Mouse (Mus musculus) ES-E14 (cell line): ENCODE data around the gene Khk. TPM values are rescaled to one million over a fixed set of nuclear protein-coding genes. Genes with fewer than 3 reads are reported as not detected.

Experiments
- DNase-seq: peaks from one replicate; pipeline ENCODE4 v3.0.0-alpha.2; 2013; ENCODE audit warnings: low read depth, low spot score
- H3K27ac ChIP-seq: 2 replicates; pipeline ENCODE4 v1.5.1; 2012; ENCODE audit warnings: low read depth, mild to moderate bottlenecking, low read length, moderate library complexity, mixed read lengths; ENCODE audit not compliant: poor library complexity, insufficient read depth, severe bottlenecking
- H3K36me3 ChIP-seq: 2 replicates; pipeline ENCODE4 v1.6.1; 2012; ENCODE audit warnings: mild to moderate bottlenecking, low read length, moderate library complexity, mixed read lengths; ENCODE audit not compliant: control insufficient read depth, poor library complexity, insufficient read depth, severe bottlenecking
- H3K4me1 ChIP-seq, 2 experiments: fragments of 150-350 bp in 1 of 2; sonication (generic) in 1 of 2; 2 replicates each; pipeline ENCODE4 v1.6.1; 2012; ENCODE audit warnings: low read length in 2 of 2, mild to moderate bottlenecking in 1 of 2, mixed read lengths in 1 of 2; ENCODE audit not compliant: control insufficient read depth in 2 of 2, insufficient read depth in 2 of 2, poor library complexity in 1 of 2
- H3K4me3 ChIP-seq, 2 experiments: fragments of 150-350 bp in 1 of 2; sonication (generic) in 1 of 2; 2 replicates each; pipeline ENCODE4 v1.5.1; 2012; ENCODE audit warnings: low read length in 2 of 2, low read depth in 1 of 2, mild to moderate bottlenecking in 1 of 2, mixed read lengths in 1 of 2; ENCODE audit not compliant: insufficient read depth in 1 of 2, poor library complexity in 1 of 2, severe bottlenecking in 1 of 2
- H3K9ac ChIP-seq: 2 replicates; pipeline ENCODE4 v1.6.1; 2012; ENCODE audit warnings: low read depth, mild to moderate bottlenecking, low read length, mixed read lengths; ENCODE audit not compliant: poor library complexity, insufficient read depth, severe bottlenecking
- H3K9me3 ChIP-seq: fragments of 150-350 bp; sonication (generic); 2 replicates; pipeline ENCODE4 v1.6.1; 2012; ENCODE audit warnings: low read depth, mild to moderate bottlenecking, low read length; ENCODE audit not compliant: control insufficient read depth, insufficient read depth
- CHD2 ChIP-seq: IDR thresholded peaks from 2 replicates; pipeline ENCODE4 v1.6.1; 2014; ENCODE audit warnings: mild to moderate bottlenecking, low read depth, low read length, inconsistent platforms
- HCFC1 ChIP-seq: IDR thresholded peaks from 2 replicates; pipeline ENCODE4 v1.6.1; 2012; ENCODE audit warnings: low read length, inconsistent platforms, borderline replicate concordance; ENCODE audit not compliant: insufficient read depth
- MAFK ChIP-seq: IDR thresholded peaks from 2 replicates; pipeline ENCODE4 v1.6.1; 2014; ENCODE audit warnings: mild to moderate bottlenecking, low read depth, low read length, inconsistent platforms; ENCODE audit not compliant: insufficient read depth
- ZC3H11A ChIP-seq: IDR thresholded peaks from 2 replicates; pipeline ENCODE4 v1.6.1; 2012; ENCODE audit warnings: low read depth, mild to moderate bottlenecking, inconsistent platforms, low read length, borderline replicate concordance
- ZNF384 ChIP-seq: IDR thresholded peaks from 2 replicates; pipeline ENCODE4 v1.6.1; 2012; ENCODE audit warnings: low read depth, low read length, inconsistent platforms
- in situ Hi-C, 2 experiments: fragments of 600-800 bp; cut with MboI; formaldehyde crosslinking; loops; one replicate each; pipeline ENCODE4 v1.15.1; 2025; ENCODE audit warnings: low sequenced_read_pairs in 2 of 2, inconsistent platforms in 1 of 2; ENCODE audit not compliant: unreplicated experiment in 2 of 2
- total RNA-seq: library from RNA; depleted of rRNA; stranded (reverse); fragments of 300-350 nt; gene quantifications from 2 replicates; pipeline ENCODE4 v1.2.3, GENCODE M21; 2012

The Khk gene
- total RNA-seq, 1 experiment, result 14.9 TPM

DNA sequence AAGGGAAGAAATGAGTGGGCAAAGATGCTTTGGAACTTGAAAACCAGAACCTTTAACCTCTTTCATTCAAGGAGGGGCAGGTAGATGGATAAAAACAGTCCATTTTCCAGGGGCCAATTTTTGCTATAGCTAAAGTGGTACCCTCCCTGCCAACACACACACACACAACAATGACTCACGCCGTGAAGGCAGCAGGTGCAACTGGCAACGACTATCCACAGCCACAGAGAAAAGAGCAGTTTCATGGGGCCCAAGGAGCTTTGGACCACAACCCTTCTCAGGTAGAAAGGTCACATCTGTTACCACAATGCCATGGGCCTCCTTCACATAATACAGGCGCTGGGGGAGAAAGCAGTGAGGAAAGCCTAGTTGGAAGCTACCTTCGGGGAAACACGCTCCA lies 34.5 kb downstream of the Khk start:
- Histone ChIP-seq H3K4me1 (peaks cover 0 to 2% of the 10 kb centered on the region in 2 experiments; a peak in 1 of 4 replicates), H3K9me3 (no peaks in the 10 kb centered on the region), H3K9ac (no peak overlapping the region), H3K36me3 (peaks cover 39% of the 10 kb centered on the region), H3K4me3 (no peak overlapping the region), H3K27ac (no peak overlapping the region)
- TF ChIP-seq MAFK (no peak), HCFC1 (no peak), ZC3H11A (no peak), CHD2 (no peak), ZNF384 (no peak)
- no peak for DNase-seq
- in situ Hi-C loops, result no loop called here

DNA sequence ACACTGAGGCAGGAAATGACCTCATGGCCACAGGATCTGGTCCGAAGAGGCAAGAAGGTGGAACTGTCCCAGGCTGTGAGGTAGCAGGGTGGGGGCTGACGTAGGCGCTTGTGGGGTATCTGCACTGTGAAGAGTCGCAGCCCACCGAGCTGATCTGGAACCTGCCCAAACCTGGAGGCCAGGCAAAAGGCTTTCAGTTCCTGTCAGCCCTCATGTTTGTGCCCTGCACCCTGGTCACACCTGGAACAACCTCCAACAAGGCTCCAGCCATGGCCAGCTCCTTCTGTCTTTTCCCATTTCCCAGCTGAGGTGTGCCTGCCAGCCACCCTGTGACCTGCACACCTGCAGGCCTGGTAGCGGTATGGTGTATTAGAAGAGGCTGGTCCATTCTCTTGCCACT lies 36.7 kb downstream of the Khk start:
- peaks cover 34% of the 10 kb centered on the region for H3K36me3 ChIP-seq

DNA sequence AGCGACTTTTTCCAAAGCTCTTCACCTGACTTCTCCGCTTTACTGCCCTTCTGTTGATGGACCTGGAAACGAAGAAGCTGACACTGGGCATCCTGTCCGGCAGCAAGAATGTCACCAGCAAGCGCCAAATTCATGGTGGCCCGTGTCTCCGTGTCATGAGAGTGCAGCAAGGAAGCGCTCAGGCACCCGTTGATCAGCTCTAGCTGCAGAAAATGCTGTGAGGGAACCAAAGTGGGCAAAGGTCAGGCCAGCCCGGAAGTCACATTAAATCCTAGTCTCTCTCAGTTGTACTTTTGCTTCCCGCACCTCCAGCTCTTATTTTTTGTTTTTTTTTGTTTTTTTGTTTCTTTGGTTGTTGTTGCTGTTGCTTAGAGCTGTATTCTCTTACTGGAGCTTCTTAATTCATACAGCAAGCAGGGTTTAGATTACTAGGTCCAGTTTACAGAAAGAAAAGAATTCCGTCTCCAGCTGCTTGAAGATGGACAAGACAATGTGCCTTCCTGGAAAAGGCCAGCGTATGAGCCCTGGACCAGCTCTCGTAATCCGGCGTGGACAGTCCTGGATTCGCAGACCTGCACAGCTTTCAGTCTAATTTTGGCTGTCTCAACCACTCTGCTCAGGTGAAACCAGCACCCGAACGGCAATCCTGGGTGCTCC lies 38.1 kb downstream of the Khk start:
- DNase-seq, result no peak
- peak overlapping the region; percentile 84 to 88 for H3K4me3 ChIP-seq
- H3K9me3 ChIP-seq, result no peaks in the 10 kb centered on the region
- no peak overlapping the region for H3K27ac ChIP-seq
- H3K4me1 ChIP-seq, result no peaks in the 10 kb centered on the region
- TF ChIP-seq HCFC1 (no peak), MAFK (no peak), CHD2 (no peak), ZNF384 (no peak), ZC3H11A (no peak)
- in situ Hi-C loops, result no loop called here
- H3K36me3 ChIP-seq, result peaks cover 27% of the 10 kb centered on the region
- H3K9ac ChIP-seq, result peak overlapping the region; percentile 93

More for the DNA sequence above, 36.7 kb downstream of the Khk start:
- DNase-seq, result no peak
- Histone ChIP-seq H3K9ac (no peak overlapping the region), H3K4me3 (no peak overlapping the region), H3K9me3 (no peaks in the 10 kb centered on the region), H3K27ac (no peak overlapping the region), H3K4me1 (no peaks in the 10 kb centered on the region)
- no peak for TF ChIP-seq MAFK
- TF ChIP-seq CHD2, result no peak
- no peak for TF ChIP-seq ZNF384
- TF ChIP-seq ZC3H11A, result no peak
- no peak for TF ChIP-seq HCFC1
- in situ Hi-C loops, result no loop called here

DNA sequence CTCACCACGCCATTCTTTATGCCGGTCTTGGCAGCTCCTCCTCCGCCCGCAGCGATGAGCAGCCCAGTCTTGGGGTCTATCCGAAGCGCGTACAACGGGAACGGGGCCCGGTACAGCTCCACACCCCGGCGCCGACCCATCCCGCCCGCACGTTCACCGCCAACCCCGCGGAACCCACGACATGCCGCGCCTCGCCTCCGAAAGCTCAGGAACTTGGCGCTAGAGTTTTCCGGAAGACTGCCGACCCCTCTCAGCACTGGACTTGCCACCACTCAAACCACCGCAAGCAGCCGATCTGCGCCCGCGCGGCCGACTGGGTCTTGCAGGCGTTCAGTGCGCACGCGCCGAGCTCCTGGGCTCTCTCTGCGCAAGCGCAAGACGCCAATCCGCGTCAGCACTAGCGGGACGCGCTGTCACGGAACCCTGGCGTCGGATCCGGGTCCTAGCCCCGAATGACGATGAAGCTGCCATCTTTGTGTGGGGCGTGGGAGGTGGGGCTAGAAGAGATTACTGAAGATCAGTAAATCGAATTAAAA lies 38.8 kb downstream of the Khk start, which contains the start of gene Preb:
Preb (minus strand) TSS at position 396 of the 536 bp plus-strand sequence.
- Histone ChIP-seq H3K9ac (peak within 1 kb of the TSS; percentile 93), H3K4me3 (peak within 1 kb of the TSS; percentile 84 to 88), H3K9me3 (no peaks in the 10 kb centered on the region), H3K36me3 (peaks cover 20% of the 10 kb centered on the region), H3K4me1 (no peaks in the 10 kb centered on the region), H3K27ac (peak within 1 kb of the TSS; percentile 9; the same call in 1 of the 2 replicates)
- in situ Hi-C loops, result no loop called here
- peak; percentile 95 for DNase-seq
- TF ChIP-seq ZC3H11A, result no peak
- no peak for TF ChIP-seq ZNF384
- no peak for TF ChIP-seq CHD2
- peak; percentile 51; the same call in 1 of the 2 replicates for TF ChIP-seq MAFK
- peak; percentile 81 for TF ChIP-seq HCFC1

GRCm38 (mm10) chr5:30960814-30961213 lies 39.6 kb downstream of the Khk start:
- DNase-seq, result no peak
- in situ Hi-C loops, result no loop called here
- TF ChIP-seq CHD2, result no peak
- no peak for TF ChIP-seq ZC3H11A
- TF ChIP-seq MAFK, result no peak
- no peak for TF ChIP-seq ZNF384
- no peak for TF ChIP-seq HCFC1
- H3K27ac ChIP-seq, result no peak overlapping the region
- H3K9ac ChIP-seq, result no peak overlapping the region
- peaks cover 13% of the 10 kb centered on the region for H3K36me3 ChIP-seq
- no peaks in the 10 kb centered on the region for H3K9me3 ChIP-seq
- no peaks in the 10 kb centered on the region for H3K4me1 ChIP-seq
- peak overlapping the region in 1 of 2 experiments; percentile 50; a peak in 2 of 4 replicates for H3K4me3 ChIP-seq
